Mouse (Mus musculus): ENCODE data around the gene Habp4.

GRCm38 (mm10) chr13:64152671-64153082, 8.9 kb upstream of the Habp4 start:
- no peak for TF ChIP-seq POLR2A (IDR thresholded peaks at IDR 0.05; ENCODE audit: insufficient read length, low read depth)
- TF ChIP-seq USF1 (IDR thresholded peaks at IDR 0.05; ENCODE audit: low read depth) = no peak
- TF ChIP-seq REST (IDR thresholded peaks at IDR 0.05; ENCODE audit: insufficient read depth, insufficient read length) = no peak
- TF ChIP-seq MYOD1 (IDR thresholded peaks at IDR 0.05; ENCODE audit: control insufficient read depth in 1 of 3, insufficient read length in 2 of 3, low read depth in 2 of 3) = no peak
- TF ChIP-seq SRF (IDR thresholded peaks at IDR 0.05; ENCODE audit: control insufficient read depth, insufficient read length, low read depth) = no peak
- TF ChIP-seq POLR2AphosphoS2 (IDR thresholded peaks at IDR 0.05; ENCODE audit: insufficient read length, low read depth) = no peak
- no peak for TF ChIP-seq E2F4 (IDR thresholded peaks at IDR 0.05; ENCODE audit: insufficient read depth)
- TF ChIP-seq MAX (IDR thresholded peaks at IDR 0.05; ENCODE audit: low read depth) = no peak
- TF ChIP-seq MYOG (IDR thresholded peaks at IDR 0.05; ENCODE audit: control insufficient read depth in 1 of 3, insufficient read depth in 1 of 3, insufficient read length in 2 of 3, low read depth in 2 of 3) = no peak
- no peak for TF ChIP-seq TCF12 (IDR thresholded peaks at IDR 0.05; ENCODE audit: insufficient read depth, poor library complexity, severe bottlenecking)
- TF ChIP-seq CEBPB (IDR thresholded peaks at IDR 0.05; ENCODE audit: insufficient read depth, poor library complexity, severe bottlenecking) = no peak
- no peak for TF ChIP-seq TCF3 (IDR thresholded peaks at IDR 0.05; ENCODE audit: insufficient read length, low read depth)
